ENCODE assay signal across 10 mouse cellular contexts in the genomic region with DNA sequence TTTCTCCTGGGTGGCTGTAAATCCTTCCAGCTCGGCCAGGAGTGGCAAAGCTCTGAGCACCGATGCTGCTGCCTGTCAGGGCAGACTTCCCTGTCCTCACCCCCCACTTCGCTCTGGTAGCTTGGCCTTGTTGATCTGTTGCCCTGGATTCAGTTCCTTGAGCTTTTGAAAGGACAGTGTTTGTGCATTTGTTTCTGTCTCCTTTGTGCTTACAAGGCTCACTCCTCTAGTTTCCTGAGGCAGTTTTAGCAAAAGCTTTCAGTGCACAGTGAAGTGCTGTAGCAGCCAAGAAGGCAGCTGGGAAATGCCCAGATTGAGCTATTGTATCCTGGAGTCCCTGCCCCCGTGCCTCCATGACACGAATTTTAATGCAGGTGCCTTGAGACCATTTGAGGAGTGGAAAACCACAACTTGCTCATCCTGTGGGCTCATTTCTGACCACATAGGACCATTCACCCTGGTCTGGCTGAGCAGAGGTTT. TPM values are rescaled to one million over a fixed set of nuclear protein-coding genes. Genes with fewer than 3 reads are reported as not detected.
DNase-seq lines count a peak whose midpoint lies in the region; ATAC-seq and TF ChIP-seq lines count a peak whose summit lies in the region.
"Had no signal": no experiment of that assay in that cellular context is flagged by ENCODE, and none has a peak within 500 bp of the region (broad histone marks: within the 10 kb centered on the region; RNA-seq: fewer than 3 reads in every experiment).

Slc25a18 (plus strand) TSS at position 430 of the 480 bp plus-strand sequence.

- no peak for TF ChIP-seq EP300 in stomach, postnatal 0 days (optimal IDR thresholded peaks at IDR 0.05)

- DNase-seq in left cerebral cortex, adult 18-20 months (ENCODE audit: low spot score in 2 of 2): no peak
- no peak for DNase-seq in left cerebral cortex, adult 11 months (ENCODE audit: low spot score)
- peak; percentile 55 to 77 for DNase-seq in layer of hippocampus, postnatal 14 days (ENCODE audit: low spot score in 2 of 2)
- no peak for DNase-seq in stomach, postnatal 0 days (ENCODE audit: low spot score)
- no peak for DNase-seq in kidney, adult 11 months
- no peak for DNase-seq in heart, embryonic 10.5 days (ENCODE audit: low spot score)

- peak within 1 kb of the TSS; percentile 29; the same call in 1 of the 2 replicates for H3K9ac ChIP-seq in forebrain, embryonic 12.5 days
- no peak within 1 kb of the TSS for H3K9ac ChIP-seq in neural tube, embryonic 12.5 days
- H3K9ac ChIP-seq in stomach, postnatal 0 days (ENCODE audit: low read length): no peak within 1 kb of the TSS
- H3K9ac ChIP-seq: lung, embryonic 15.5 days had no signal

- H3K4me2 ChIP-seq in forebrain, embryonic 12.5 days: no peak within 1 kb of the TSS
- peak within 1 kb of the TSS; percentile 27; the same call in 1 of the 2 replicates for H3K4me2 ChIP-seq in neural tube, embryonic 12.5 days (replicated peaks)
- no peak within 1 kb of the TSS for H3K4me2 ChIP-seq in stomach, postnatal 0 days (replicated peaks; ENCODE audit: low read depth)
- H3K4me2 ChIP-seq: lung, embryonic 15.5 days had no signal

- H3K4me3 ChIP-seq in forebrain, embryonic 12.5 days (replicated peaks): no peak within 1 kb of the TSS
- no peak within 1 kb of the TSS for H3K4me3 ChIP-seq in neural tube, embryonic 12.5 days
- H3K4me3 ChIP-seq in stomach, postnatal 0 days (ENCODE audit: low read depth, low read length): no peak within 1 kb of the TSS
- no peak within 1 kb of the TSS for H3K4me3 ChIP-seq in heart, embryonic 10.5 days
- H3K4me3 ChIP-seq: lung, embryonic 15.5 days had no signal

- TF ChIP-seq CTCF in stomach, postnatal 0 days (IDR thresholded peaks at IDR 0.05; ENCODE audit: low read depth): no peak

- 10% methylated on average over 5 of the region's 5 CpGs for WGBS in forebrain, embryonic 12.5 days
- 19% methylated on average over 5 of the region's 5 CpGs for WGBS in neural tube, embryonic 12.5 days
- 58% methylated on average over 5 of the region's 5 CpGs for WGBS in stomach, postnatal 0 days
- 82% methylated on average over 5 of the region's 5 CpGs for WGBS in heart, embryonic 10.5 days

- ATAC-seq in forebrain, embryonic 12.5 days (ENCODE audit: low FRiP score): peak; percentile 68
- ATAC-seq in neural tube, embryonic 12.5 days (ENCODE audit: low FRiP score, low read depth): peak; percentile 82
- ATAC-seq in stomach, postnatal 0 days (ENCODE audit: low FRiP score, low TSS enrichment): no peak

- H3K27me3 ChIP-seq in forebrain, embryonic 12.5 days: no peaks in the 10 kb centered on the region
- H3K27me3 ChIP-seq in neural tube, embryonic 12.5 days (replicated peaks): no peaks in the 10 kb centered on the region
- no peaks in the 10 kb centered on the region for H3K27me3 ChIP-seq in stomach, postnatal 0 days (ENCODE audit: control insufficient read depth, insufficient read depth, low read length)
- H3K27me3 ChIP-seq in heart, embryonic 10.5 days (ENCODE audit: insufficient read depth, poor library complexity, severe bottlenecking): no peaks in the 10 kb centered on the region
- H3K27me3 ChIP-seq: lung, embryonic 15.5 days had no signal

- peaks cover 6% of the 10 kb centered on the region; the same call in 1 of the 2 replicates for H3K36me3 ChIP-seq in forebrain, embryonic 12.5 days (replicated peaks)
- peaks cover 4% of the 10 kb centered on the region; the same call in 1 of the 2 replicates for H3K36me3 ChIP-seq in neural tube, embryonic 12.5 days
- H3K36me3 ChIP-seq in stomach, postnatal 0 days (ENCODE audit: control insufficient read depth, insufficient read depth, low read length): no peaks in the 10 kb centered on the region
- H3K36me3 ChIP-seq in heart, embryonic 10.5 days: no peaks in the 10 kb centered on the region; the same call in 1 of the 2 replicates
- H3K36me3 ChIP-seq: lung, embryonic 15.5 days had no signal

- H3K27ac ChIP-seq in forebrain, embryonic 12.5 days: peak within 1 kb of the TSS; percentile 85
- H3K27ac ChIP-seq in neural tube, embryonic 12.5 days: peak within 1 kb of the TSS; percentile 67
- H3K27ac ChIP-seq in stomach, postnatal 0 days (replicated peaks): no peak within 1 kb of the TSS
- no peak within 1 kb of the TSS for H3K27ac ChIP-seq in heart, embryonic 10.5 days
- H3K27ac ChIP-seq: lung, embryonic 15.5 days had no signal

- no peaks in the 10 kb centered on the region for H3K9me3 ChIP-seq in forebrain, embryonic 12.5 days
- no peaks in the 10 kb centered on the region for H3K9me3 ChIP-seq in neural tube, embryonic 12.5 days
- H3K9me3 ChIP-seq in stomach, postnatal 0 days (ENCODE audit: control insufficient read depth, low read length): no peaks in the 10 kb centered on the region
- H3K9me3 ChIP-seq in heart, embryonic 10.5 days: no peaks in the 10 kb centered on the region
- H3K9me3 ChIP-seq: lung, embryonic 15.5 days had no signal

- H3K4me1 ChIP-seq in forebrain, embryonic 12.5 days: peaks cover 24% of the 10 kb centered on the region
- peaks cover 26% of the 10 kb centered on the region for H3K4me1 ChIP-seq in neural tube, embryonic 12.5 days
- H3K4me1 ChIP-seq in stomach, postnatal 0 days (replicated peaks; ENCODE audit: control insufficient read depth, insufficient read depth): no peaks in the 10 kb centered on the region
- peaks cover 12% of the 10 kb centered on the region for H3K4me1 ChIP-seq in heart, embryonic 10.5 days
- H3K4me1 ChIP-seq: lung, embryonic 15.5 days had no signal

RNA-seq across cellular contexts. Expression of gene Slc25a18, which starts in this region (rescaled TPM):
- 10 to 100 TPM; 67.2 to 68.6 TPM for total RNA-seq in left cerebral cortex, adult 18-20 months (2021)
- polyA plus RNA-seq in forebrain, embryonic 12.5 days (2016; fragmentation: Nextera tagmentation; extraction: Ambion mirVana): 0.60 and 0.77 TPM in 2 replicates
- 10 to 100 TPM; 50.4 to 51.5 TPM for total RNA-seq in layer of hippocampus, postnatal 14 days (2021)
- polyA plus RNA-seq in neural tube, embryonic 12.5 days (2016; fragmentation: Nextera tagmentation; extraction: Ambion mirVana): 3.6 and 3.7 TPM in 2 replicates
- 0.10 and 0.13 TPM in 2 replicates for polyA plus RNA-seq in stomach, postnatal 0 days (2015; fragmentation: Nextera tagmentation; extraction: Ambion mirVana)
- 0.12 and 0.13 TPM in 2 replicates for polyA plus RNA-seq in heart, embryonic 10.5 days (2016; fragmentation: Nextera tagmentation; extraction: Ambion mirVana)
- polyA plus RNA-seq: kidney, embryonic 14.5 days; lung, embryonic 15.5 days had no signal

Comparison
In these comparisons a context has a peak if more than half of its experiments do, and no peak if none do; other contexts are left out.
1. Peak in ATAC-seq, H3K27ac ChIP-seq and H3K9ac ChIP-seq in forebrain, embryonic 12.5 days; RNA of the gene not detected or under 1 TPM.
2. DNase-seq: peak in layer of hippocampus, postnatal 14 days (2 of 2); none in left cerebral cortex, adult 18-20 months (0 of 2), left cerebral cortex, adult 11 months (single experiment), stomach, postnatal 0 days (single experiment), kidney, adult 11 months (single experiment) and heart, embryonic 10.5 days (single experiment).